ENCODE assay signal across 14 mouse cellular contexts in the genomic region with DNA sequence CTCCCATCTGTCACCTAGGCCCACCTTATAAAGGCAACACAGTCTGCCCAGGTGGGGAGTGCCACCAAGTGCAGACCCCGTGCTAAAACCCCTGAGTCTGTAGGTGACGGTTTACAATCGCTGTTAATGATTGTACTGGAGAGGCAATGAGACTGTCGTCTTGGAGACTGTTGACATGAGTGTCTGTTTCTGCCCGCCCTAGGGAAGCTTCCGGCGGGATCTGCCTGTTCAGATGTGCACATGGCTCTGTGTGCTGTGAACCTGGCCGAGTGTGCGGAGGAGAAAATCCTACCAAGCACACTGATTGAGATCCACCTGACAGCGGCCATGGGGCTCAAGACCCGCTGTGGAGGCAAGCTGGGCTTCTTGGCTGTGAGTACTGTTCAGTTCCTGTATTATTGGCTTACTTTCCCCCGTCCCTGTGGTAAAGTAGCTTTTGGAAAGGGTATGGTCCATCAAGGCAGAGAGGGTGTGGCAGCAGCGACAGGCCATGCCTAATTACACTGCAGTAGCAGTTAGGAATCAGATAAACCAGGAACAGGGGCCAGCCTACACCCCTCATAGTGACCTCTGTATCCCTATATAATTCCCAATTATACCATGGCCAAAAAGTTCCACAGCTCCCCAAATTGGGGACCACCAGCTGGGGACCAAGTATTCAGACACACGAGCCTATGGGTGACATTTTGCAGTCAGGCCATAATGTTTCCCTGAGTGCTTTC. TPM values are rescaled to one million over a fixed set of nuclear protein-coding genes. Genes with fewer than 3 reads are reported as not detected.
A peak's percentile ranks its signal among the peaks of the same experiment; 100 is the strongest.
DNase-seq lines count a peak whose midpoint lies in the region; ATAC-seq and TF ChIP-seq lines count a peak whose summit lies in the region.
"Had no signal": no experiment of that assay in that cellular context is flagged by ENCODE, and none has a peak within 500 bp of the region (broad histone marks: within the 10 kb centered on the region; RNA-seq: fewer than 3 reads in every experiment).

No protein-coding gene starts in this region.

- no peaks in the 10 kb centered on the region for H3K27me3 ChIP-seq in forebrain, embryonic 10.5 days (ENCODE audit: poor library complexity, severe bottlenecking)
- H3K27me3 ChIP-seq in forebrain, embryonic 11.5 days (ENCODE audit: control insufficient read depth, insufficient read depth, low read length) = no peaks in the 10 kb centered on the region
- H3K27me3 ChIP-seq in hindbrain, postnatal 0 days (ENCODE audit: insufficient read depth, low read length) = no peaks in the 10 kb centered on the region
- no peaks in the 10 kb centered on the region for H3K27me3 ChIP-seq in hindbrain, embryonic 16.5 days (replicated peaks; ENCODE audit: control insufficient read depth, insufficient read depth, low read length)
- H3K27me3 ChIP-seq in stomach, embryonic 15.5 days (replicated peaks) = no peaks in the 10 kb centered on the region
- H3K27me3 ChIP-seq in stomach, postnatal 0 days (ENCODE audit: control insufficient read depth, insufficient read depth, low read length) = no peaks in the 10 kb centered on the region

- DNase-seq in forebrain, embryonic 10.5 days (ENCODE audit: extremely low spot score, low spot score) = no peak
- DNase-seq in forebrain, embryonic 11.5 days (ENCODE audit: low spot score) = no peak
- DNase-seq in hindbrain, postnatal 0 days (ENCODE audit: low spot score) = no peak
- DNase-seq in stomach, postnatal 0 days (ENCODE audit: low spot score) = no peak
- DNase-seq in adrenal gland, postnatal 4 days (ENCODE audit: low spot score in 2 of 2) = no peak
- no peak for DNase-seq in Muller cell, postnatal 12 days (ENCODE audit: inconsistent ontology term)
- DNase-seq: cerebellum, adult 8-10 months; gastrocnemius, postnatal 14 days; lung, adult 2 months; thymus, adult 2 months had no signal

- H3K27ac ChIP-seq in forebrain, embryonic 10.5 days = peak overlapping the region; percentile 13; the same call in 1 of the 2 replicates
- H3K27ac ChIP-seq in forebrain, embryonic 11.5 days (ENCODE audit: low read depth, low read length) = no peak overlapping the region
- H3K27ac ChIP-seq in hindbrain, postnatal 0 days = peak overlapping the region; percentile 11; the same call in 1 of the 2 replicates
- no peak overlapping the region for H3K27ac ChIP-seq in hindbrain, embryonic 16.5 days (ENCODE audit: low read depth, low read length)
- peak overlapping the region; percentile 51 for H3K27ac ChIP-seq in stomach, embryonic 15.5 days
- H3K27ac ChIP-seq in stomach, postnatal 0 days (replicated peaks) = no peak overlapping the region

- no peak overlapping the region for H3K4me3 ChIP-seq in forebrain, embryonic 10.5 days
- H3K4me3 ChIP-seq in forebrain, embryonic 11.5 days (ENCODE audit: low read depth, low read length) = no peak overlapping the region
- H3K4me3 ChIP-seq in hindbrain, postnatal 0 days (ENCODE audit: low read length) = no peak overlapping the region
- H3K4me3 ChIP-seq in hindbrain, embryonic 16.5 days (ENCODE audit: low read length) = no peak overlapping the region
- no peak overlapping the region for H3K4me3 ChIP-seq in stomach, embryonic 15.5 days (replicated peaks)
- no peak overlapping the region for H3K4me3 ChIP-seq in stomach, postnatal 0 days (ENCODE audit: low read depth, low read length)

- TF ChIP-seq EP300 in stomach, postnatal 0 days (optimal IDR thresholded peaks at IDR 0.05) = no peak

- H3K9me3 ChIP-seq in forebrain, embryonic 10.5 days = peaks cover 21% of the 10 kb centered on the region
- peaks cover 8% of the 10 kb centered on the region; the same call in 1 of the 2 replicates for H3K9me3 ChIP-seq in forebrain, embryonic 11.5 days (ENCODE audit: control insufficient read depth, low read length)
- no peaks in the 10 kb centered on the region for H3K9me3 ChIP-seq in hindbrain, postnatal 0 days (ENCODE audit: low read length)
- no peaks in the 10 kb centered on the region for H3K9me3 ChIP-seq in hindbrain, embryonic 16.5 days (ENCODE audit: control insufficient read depth, low read length)
- H3K9me3 ChIP-seq in stomach, embryonic 15.5 days = no peaks in the 10 kb centered on the region
- 0 out of 2 replicates have a peak, but pooled peaks cover 2% of the 10 kb centered on the region for H3K9me3 ChIP-seq in stomach, postnatal 0 days (ENCODE audit: control insufficient read depth, low read length)

- 92% methylated on average over 14 of the region's 14 CpGs for WGBS in forebrain, embryonic 10.5 days
- WGBS in forebrain, embryonic 11.5 days = 90% methylated on average over 14 of the region's 14 CpGs
- 79% methylated on average over 14 of the region's 14 CpGs for WGBS in hindbrain, postnatal 0 days
- 90% methylated on average over 14 of the region's 14 CpGs for WGBS in hindbrain, embryonic 16.5 days
- WGBS in stomach, embryonic 15.5 days = 81% methylated on average over 14 of the region's 14 CpGs
- 78% methylated on average over 14 of the region's 14 CpGs for WGBS in stomach, postnatal 0 days

- H3K4me1 ChIP-seq in forebrain, embryonic 10.5 days = no peaks in the 10 kb centered on the region
- no peaks in the 10 kb centered on the region for H3K4me1 ChIP-seq in forebrain, embryonic 11.5 days (replicated peaks; ENCODE audit: control insufficient read depth, insufficient read depth, low read length)
- no peaks in the 10 kb centered on the region for H3K4me1 ChIP-seq in hindbrain, postnatal 0 days (ENCODE audit: insufficient read depth, low read length)
- no peaks in the 10 kb centered on the region for H3K4me1 ChIP-seq in hindbrain, embryonic 16.5 days (ENCODE audit: control insufficient read depth, insufficient read depth, low read depth, low read length)
- peaks cover 3% of the 10 kb centered on the region; the same call in 1 of the 2 replicates for H3K4me1 ChIP-seq in stomach, embryonic 15.5 days
- H3K4me1 ChIP-seq in stomach, postnatal 0 days (replicated peaks; ENCODE audit: control insufficient read depth, insufficient read depth) = no peaks in the 10 kb centered on the region

- H3K9ac ChIP-seq in forebrain, embryonic 11.5 days (ENCODE audit: low read length) = no peak overlapping the region
- H3K9ac ChIP-seq in hindbrain, postnatal 0 days (replicated peaks; ENCODE audit: low read length) = no peak overlapping the region
- no peak overlapping the region for H3K9ac ChIP-seq in hindbrain, embryonic 16.5 days (ENCODE audit: low read depth, low read length)
- no peak overlapping the region for H3K9ac ChIP-seq in stomach, embryonic 15.5 days
- H3K9ac ChIP-seq in stomach, postnatal 0 days (ENCODE audit: low read length) = no peak overlapping the region

- TF ChIP-seq CTCF in hindbrain, postnatal 0 days (IDR thresholded peaks at IDR 0.05; ENCODE audit: low read depth) = no peak
- no peak for TF ChIP-seq CTCF in stomach, postnatal 0 days (IDR thresholded peaks at IDR 0.05; ENCODE audit: low read depth)

- H3K4me2 ChIP-seq in forebrain, embryonic 11.5 days (ENCODE audit: low read depth, low read length, severe bottlenecking) = no peak overlapping the region
- no peak overlapping the region for H3K4me2 ChIP-seq in hindbrain, postnatal 0 days (ENCODE audit: low read depth, low read length)
- H3K4me2 ChIP-seq in hindbrain, embryonic 16.5 days (ENCODE audit: low read length) = no peak overlapping the region
- no peak overlapping the region for H3K4me2 ChIP-seq in stomach, embryonic 15.5 days
- H3K4me2 ChIP-seq in stomach, postnatal 0 days (replicated peaks; ENCODE audit: low read depth) = no peak overlapping the region

- no peak for ATAC-seq in forebrain, embryonic 11.5 days (replicated peaks; ENCODE audit: low FRiP score)
- ATAC-seq in hindbrain, postnatal 0 days = no peak
- ATAC-seq in hindbrain, embryonic 16.5 days = no peak
- no peak for ATAC-seq in stomach, embryonic 15.5 days (ENCODE audit: insufficient read depth, low FRiP score, low read depth)
- ATAC-seq in stomach, postnatal 0 days (ENCODE audit: low FRiP score, low TSS enrichment) = no peak
- ATAC-seq: forebrain, embryonic 16.5 days had no signal

- H3K36me3 ChIP-seq in forebrain, embryonic 10.5 days (replicated peaks) = peaks cover 100% of the 10 kb centered on the region
- H3K36me3 ChIP-seq in forebrain, embryonic 11.5 days (ENCODE audit: control insufficient read depth, insufficient read depth, low read length) = peaks cover 63% of the 10 kb centered on the region
- peaks cover 63% of the 10 kb centered on the region for H3K36me3 ChIP-seq in hindbrain, postnatal 0 days (ENCODE audit: insufficient read depth, low read length)
- peaks cover 72% of the 10 kb centered on the region for H3K36me3 ChIP-seq in hindbrain, embryonic 16.5 days (ENCODE audit: control insufficient read depth, insufficient read depth, low read length)
- H3K36me3 ChIP-seq in stomach, embryonic 15.5 days = peaks cover 88% of the 10 kb centered on the region
- peaks cover 74% of the 10 kb centered on the region for H3K36me3 ChIP-seq in stomach, postnatal 0 days (ENCODE audit: control insufficient read depth, insufficient read depth, low read length)

RNA-seq across cellular contexts. Expression of a gene that starts 27.4 kb away (rescaled TPM):
- 0.87 and 0.95 TPM in 2 replicates for polyA plus RNA-seq in forebrain, embryonic 10.5 days (2016; fragmentation: Nextera tagmentation; extraction: Ambion mirVana)
- polyA plus RNA-seq in forebrain, embryonic 11.5 days (2014; fragmentation: Nextera tagmentation; extraction: Ambion mirVana) = 0.87 and 1.2 TPM in 2 replicates
- total RNA-seq in hindbrain, postnatal 0 days (2014; rRNA removed) = 34.7 and 36.0 TPM in 2 replicates
- polyA plus RNA-seq in hindbrain, postnatal 0 days (2015; fragmentation: Nextera tagmentation; extraction: Ambion mirVana) = 7.5 and 9.2 TPM in 2 replicates
- 3.4 and 4.2 TPM in 2 replicates for polyA plus RNA-seq in hindbrain, embryonic 16.5 days (2015; fragmentation: Nextera tagmentation; extraction: Ambion mirVana)
- polyA plus RNA-seq in stomach, embryonic 15.5 days (2015; fragmentation: Nextera tagmentation; extraction: Ambion mirVana) = 0.19 TPM in 2 replicates
- polyA plus RNA-seq in stomach, postnatal 0 days (2015; fragmentation: Nextera tagmentation; extraction: Ambion mirVana) = 0.06 and 0.23 TPM in 2 replicates
- under 1 TPM; 0.70 to 0.79 TPM for total RNA-seq in adrenal gland, postnatal 4 days (2021)
- total RNA-seq: megakaryocyte, adult 5-6 weeks had no signal

RNA-seq across cellular contexts. Expression of a gene that starts 38.2 kb away (rescaled TPM):
- 207 and 227 TPM in 2 replicates for polyA plus RNA-seq in forebrain, embryonic 10.5 days (2016; fragmentation: Nextera tagmentation; extraction: Ambion mirVana)
- 209 and 216 TPM in 2 replicates for polyA plus RNA-seq in forebrain, embryonic 11.5 days (2014; fragmentation: Nextera tagmentation; extraction: Ambion mirVana)
- total RNA-seq in hindbrain, postnatal 0 days (2014; rRNA removed) = 256 and 266 TPM in 2 replicates
- 139 and 145 TPM in 2 replicates for polyA plus RNA-seq in hindbrain, postnatal 0 days (2015; fragmentation: Nextera tagmentation; extraction: Ambion mirVana)
- polyA plus RNA-seq in hindbrain, embryonic 16.5 days (2015; fragmentation: Nextera tagmentation; extraction: Ambion mirVana) = 179 and 196 TPM in 2 replicates
- 152 and 167 TPM in 2 replicates for polyA plus RNA-seq in stomach, embryonic 15.5 days (2015; fragmentation: Nextera tagmentation; extraction: Ambion mirVana)
- 119 and 127 TPM in 2 replicates for polyA plus RNA-seq in stomach, postnatal 0 days (2015; fragmentation: Nextera tagmentation; extraction: Ambion mirVana)
- 10 to 100 TPM; 54.6 to 71.7 TPM for total RNA-seq in adrenal gland, postnatal 4 days (2021)

RNA-seq across cellular contexts. Expression of a gene that starts 38.9 kb away (rescaled TPM):
- polyA plus RNA-seq in forebrain, embryonic 10.5 days (2016; fragmentation: Nextera tagmentation; extraction: Ambion mirVana) = 0.18 TPM in 1 of 2 replicates, not detected in the other
- 0.35 and 0.64 TPM in 2 replicates for polyA plus RNA-seq in forebrain, embryonic 11.5 days (2014; fragmentation: Nextera tagmentation; extraction: Ambion mirVana)
- total RNA-seq in hindbrain, postnatal 0 days (2014; rRNA removed) = 0.29 and 5.6 TPM in 2 replicates
- 0.34 and 0.42 TPM in 2 replicates for polyA plus RNA-seq in hindbrain, postnatal 0 days (2015; fragmentation: Nextera tagmentation; extraction: Ambion mirVana)
- 0.10 and 0.31 TPM in 2 replicates for polyA plus RNA-seq in hindbrain, embryonic 16.5 days (2015; fragmentation: Nextera tagmentation; extraction: Ambion mirVana)
- polyA plus RNA-seq in stomach, embryonic 15.5 days (2015; fragmentation: Nextera tagmentation; extraction: Ambion mirVana) = 0.06 and 0.13 TPM in 2 replicates
- polyA plus RNA-seq in stomach, postnatal 0 days (2015; fragmentation: Nextera tagmentation; extraction: Ambion mirVana) = not detected in 2 replicates
- 1 to 10 TPM in 1 of 2 experiments, under 1 TPM in 1; 0.65 to 1.5 TPM for total RNA-seq in adrenal gland, postnatal 4 days (2021)
- total RNA-seq: gastrocnemius, postnatal 14 days had no signal

RNA-seq across cellular contexts. Expression of a gene that starts 57.5 kb away (rescaled TPM):
- polyA plus RNA-seq in forebrain, embryonic 10.5 days (2016; fragmentation: Nextera tagmentation; extraction: Ambion mirVana) = 22.9 and 24.0 TPM in 2 replicates
- polyA plus RNA-seq in forebrain, embryonic 11.5 days (2014; fragmentation: Nextera tagmentation; extraction: Ambion mirVana) = 23.6 and 25.5 TPM in 2 replicates
- 15.5 and 16.0 TPM in 2 replicates for total RNA-seq in hindbrain, postnatal 0 days (2014; rRNA removed)
- 6.4 and 8.4 TPM in 2 replicates for polyA plus RNA-seq in hindbrain, postnatal 0 days (2015; fragmentation: Nextera tagmentation; extraction: Ambion mirVana)
- polyA plus RNA-seq in hindbrain, embryonic 16.5 days (2015; fragmentation: Nextera tagmentation; extraction: Ambion mirVana) = 10.6 and 11.9 TPM in 2 replicates
- 15.5 and 15.8 TPM in 2 replicates for polyA plus RNA-seq in stomach, embryonic 15.5 days (2015; fragmentation: Nextera tagmentation; extraction: Ambion mirVana)
- polyA plus RNA-seq in stomach, postnatal 0 days (2015; fragmentation: Nextera tagmentation; extraction: Ambion mirVana) = 8.2 and 8.5 TPM in 2 replicates
- total RNA-seq in adrenal gland, postnatal 4 days (2021) = 10 to 100 TPM; 11.1 to 11.3 TPM

RNA-seq across cellular contexts. Expression of a gene that starts 59.3 kb away (rescaled TPM):
- 95.1 and 97.3 TPM in 2 replicates for polyA plus RNA-seq in forebrain, embryonic 10.5 days (2016; fragmentation: Nextera tagmentation; extraction: Ambion mirVana)
- 91.6 and 100 TPM in 2 replicates for polyA plus RNA-seq in forebrain, embryonic 11.5 days (2014; fragmentation: Nextera tagmentation; extraction: Ambion mirVana)
- total RNA-seq in hindbrain, postnatal 0 days (2014; rRNA removed) = 15.0 and 16.2 TPM in 2 replicates
- polyA plus RNA-seq in hindbrain, postnatal 0 days (2015; fragmentation: Nextera tagmentation; extraction: Ambion mirVana) = 23.0 and 27.6 TPM in 2 replicates
- polyA plus RNA-seq in hindbrain, embryonic 16.5 days (2015; fragmentation: Nextera tagmentation; extraction: Ambion mirVana) = 20.0 and 24.0 TPM in 2 replicates
- 51.0 and 57.6 TPM in 2 replicates for polyA plus RNA-seq in stomach, embryonic 15.5 days (2015; fragmentation: Nextera tagmentation; extraction: Ambion mirVana)
- polyA plus RNA-seq in stomach, postnatal 0 days (2015; fragmentation: Nextera tagmentation; extraction: Ambion mirVana) = 24.0 and 27.0 TPM in 2 replicates
- 10 to 100 TPM; 12.8 to 16.8 TPM for total RNA-seq in adrenal gland, postnatal 4 days (2021)

Comparison
In these comparisons a context has a peak if more than half of its experiments do, and no peak if none do; other contexts are left out.
1. H3K27ac ChIP-seq: peak in forebrain, embryonic 10.5 days (single experiment), hindbrain, postnatal 0 days (single experiment) and stomach, embryonic 15.5 days (single experiment); none in forebrain, embryonic 11.5 days (single experiment), hindbrain, embryonic 16.5 days (single experiment) and stomach, postnatal 0 days (single experiment).